Mouse (Mus musculus) embryonic facial prominence, embryonic 14.5 days (tissue): Measurements from ENCODE around the gene Cldn34c3. TPM values are rescaled to one million over a fixed set of nuclear protein-coding genes. Genes with fewer than 3 reads are reported as not detected.
"Not testable (repeated sequence)": the region's sequence is repeated elsewhere in the genome, so short reads cannot be mapped to it uniquely, and the experiment has no call there.

Experiments
- ATAC-seq: fragments of 200-750 bp; cut with Nextera tagmentation; 2 replicates; pipeline ENCODE4 v1.8.0; 2017; ENCODE audit warnings: low read depth, moderate number of reproducible peaks, moderate TSS enrichment
- DNase-seq: peaks from one replicate; pipeline ENCODE4 v3.0.0-alpha.2; 2015; ENCODE audit warnings: low spot score
- H3K27ac ChIP-seq: fragments of 300-500 bp; sonication (generic); replicated peaks from 2 replicates; pipeline ENCODE4 v1.5.1; 2014; ENCODE audit warnings: low read depth, mild to moderate bottlenecking, low read length, moderate library complexity
- H3K27me3 ChIP-seq: fragments of 300-500 bp; sonication (generic); replicated peaks from 2 replicates; pipeline ENCODE4 v1.6.1; 2014; ENCODE audit warnings: low read length; ENCODE audit not compliant: control insufficient read depth, insufficient read depth
- H3K36me3 ChIP-seq: fragments of 300-500 bp; sonication (generic); 2 replicates; pipeline ENCODE4 v1.6.1; 2014; ENCODE audit warnings: low read length, mixed read lengths; ENCODE audit not compliant: control insufficient read depth, insufficient read depth
- H3K4me1 ChIP-seq: fragments of 300-500 bp; sonication (generic); 2 replicates; pipeline ENCODE4 v1.6.1; 2014; ENCODE audit warnings: antibody characterized with exemption, low read length; ENCODE audit not compliant: control insufficient read depth, insufficient read depth
- H3K4me2 ChIP-seq: fragments of 300-500 bp; sonication (generic); 2 replicates; pipeline ENCODE4 v1.6.1; 2014; ENCODE audit warnings: low read depth, mild to moderate bottlenecking, low read length, moderate library complexity, mixed read lengths
- H3K4me3 ChIP-seq: fragments of 300-500 bp; sonication (generic); 2 replicates; pipeline ENCODE4 v1.5.1; 2014; ENCODE audit warnings: low read depth, mild to moderate bottlenecking, low read length
- H3K9ac ChIP-seq: fragments of 300-500 bp; sonication (generic); 2 replicates; pipeline ENCODE4 v1.6.1; 2014; ENCODE audit warnings: low read depth, mild to moderate bottlenecking, low read length, moderate library complexity, mixed read lengths
- H3K9me3 ChIP-seq: fragments of 300-500 bp; sonication (generic); 2 replicates; pipeline ENCODE4 v1.6.1; 2016; ENCODE audit warnings: low read length; ENCODE audit not compliant: control insufficient read depth
- polyA plus RNA-seq: library from polyadenylated mRNA; unstranded; fragments of >200 nt; fragmentation: Nextera tagmentation; extraction: Ambion mirVana; gene quantifications from 2 replicates; pipeline ENCODE4 v1.2.1, GENCODE M21; 2014

Cldn34c3 gene
- polyA plus RNA-seq = not detected in 2 replicates

- ATAC-seq = not testable (repeated sequence)
Measured at GRCm38 (mm10) chrX:123793365-123793764, at the start of gene Cldn34c3. Gene Cldn34c3 (plus strand): TSS chrX:123793665.

More at GRCm38 (mm10) chrX:123793365-123793764, at the start of gene Cldn34c3:
- not testable (repeated sequence) for H3K4me1 ChIP-seq, DNase-seq, H3K9me3 ChIP-seq, H3K4me3 ChIP-seq, H3K27ac ChIP-seq, H3K36me3 ChIP-seq, H3K4me2 ChIP-seq, H3K9ac ChIP-seq, H3K27me3 ChIP-seq

Other genes with a start within 250 kb of the Cldn34c3 start
- gene Cldn34c2, start 212.0 kb upstream of the Cldn34c3 start, polyA plus RNA-seq = not detected in 2 replicates
- gene Gm17467, start 88.9 kb upstream of the Cldn34c3 start, polyA plus RNA-seq = not detected in 2 replicates